Mouse (Mus musculus) brain, adult 2 months (tissue): Measurements from ENCODE around the gene Arid4b.

Experiments used
- DNase-seq: peaks from one replicate; pipeline ENCODE4 v3.0.0; 2011; ENCODE audit warnings: low read depth, low spot score

Arid4b gene

GRCm38 (mm10) chr13:14062209-14063012 lies 621 bp upstream of the Arid4b start:
- DNase-seq = peak; percentile 10

- DNase-seq = no peak
Observed at GRCm38 (mm10) chr13:14063942-14064271, 875 bp downstream of the Arid4b start.

- DNase-seq = peak; percentile 44
Observed at GRCm38 (mm10) chr13:14064341-14065027, 1.5 kb downstream of the Arid4b start.

- DNase-seq = no peak
Observed at GRCm38 (mm10) chr13:14065028-14065380, 2.0 kb downstream of the Arid4b start.

GRCm38 (mm10) chr13:14065701-14066100 lies 2.7 kb downstream of the Arid4b start:
- no peak for DNase-seq

GRCm38 (mm10) chr13:14068035-14068434 lies 5.0 kb downstream of the Arid4b start:
- DNase-seq = no peak

- no peak for DNase-seq
Observed at GRCm38 (mm10) chr13:14069291-14069690, 6.3 kb downstream of the Arid4b start.

- no peak for DNase-seq
Observed at GRCm38 (mm10) chr13:14074371-14074770, 11.3 kb downstream of the Arid4b start.

GRCm38 (mm10) chr13:14075326-14075725 lies 12.3 kb downstream of the Arid4b start:
- DNase-seq = no peak

- no peak for DNase-seq
Observed at GRCm38 (mm10) chr13:14088669-14089068, 25.6 kb downstream of the Arid4b start.

- DNase-seq = no peak
Observed at GRCm38 (mm10) chr13:14103026-14103425, 40.0 kb downstream of the Arid4b start.

- no peak for DNase-seq
Observed at GRCm38 (mm10) chr13:14110154-14110873, 47.3 kb downstream of the Arid4b start.

- no peak for DNase-seq
Observed at GRCm38 (mm10) chr13:14111146-14111545, 48.1 kb downstream of the Arid4b start.

- no peak for DNase-seq
Observed at GRCm38 (mm10) chr13:14113746-14114528, 50.9 kb downstream of the Arid4b start.

- DNase-seq = no peak
Observed at GRCm38 (mm10) chr13:14115805-14116204, 52.8 kb downstream of the Arid4b start.

GRCm38 (mm10) chr13:14131651-14132050 lies 68.6 kb downstream of the Arid4b start:
- DNase-seq = no peak

GRCm38 (mm10) chr13:14142294-14142966 lies 79.4 kb downstream of the Arid4b start:
- peak; percentile 14 for DNase-seq

GRCm38 (mm10) chr13:14177989-14178388 lies 115.0 kb downstream of the Arid4b start:
- DNase-seq = peak; percentile 21

GRCm38 (mm10) chr13:14179669-14180068 lies 116.6 kb downstream of the Arid4b start:
- DNase-seq = no peak

GRCm38 (mm10) chr13:14245946-14246345 lies 182.9 kb downstream of the Arid4b start:
- no peak for DNase-seq
